Mouse (Mus musculus): ENCODE data around the gene Abhd4. TPM values are rescaled to one million over a fixed set of nuclear protein-coding genes. Genes with fewer than 3 reads are reported as not detected.

The Abhd4 gene
- polyA plus RNA-seq, 1 experiment = 32.9 TPM

- Histone ChIP-seq H3K36me3 (ENCODE audit: control insufficient read depth, insufficient read depth) (no peaks in the 10 kb centered on the region), H3K79me2 (ENCODE audit: control insufficient read depth, insufficient read depth) (no peaks in the 10 kb centered on the region), H3K79me3 (ENCODE audit: low read depth) (no peaks in the 10 kb centered on the region), H3K4me3 (ENCODE audit: insufficient read depth, poor library complexity, severe bottlenecking) (no peak overlapping the region), H3ac (ENCODE audit: control insufficient read depth, insufficient read length, low read depth) (no peak overlapping the region), H3K27me3 (ENCODE audit: control insufficient read depth, insufficient read depth, insufficient read length) (no peaks in the 10 kb centered on the region)
- TF ChIP-seq MYOG (IDR thresholded peaks at IDR 0.05; ENCODE audit: control insufficient read depth, extremely low read depth, insufficient read length) (no peak), MAX (IDR thresholded peaks at IDR 0.05) (no peak), MYOD1 (IDR thresholded peaks at IDR 0.05; ENCODE audit: control insufficient read depth, insufficient read length, low read depth) (no peak), FOSL1 (IDR thresholded peaks at IDR 0.05; ENCODE audit: insufficient read depth, low read length, poor library complexity, severe bottlenecking) (no peak), CEBPB (IDR thresholded peaks at IDR 0.05; ENCODE audit: low read depth) (no peak), USF1 (IDR thresholded peaks at IDR 0.05; ENCODE audit: low read depth) (no peak), CTCF (IDR thresholded peaks at IDR 0.05; ENCODE audit: control insufficient read depth, insufficient read depth, insufficient read length) (no peak)
Observed at GRCm38 (mm10) chr14:54218233-54218632, 35.8 kb upstream of the Abhd4 start.

GRCm38 (mm10) chr14:54218721-54219120 is 35.3 kb upstream of the Abhd4 start:
- Histone ChIP-seq H3K36me3 (ENCODE audit: control insufficient read depth, insufficient read depth) (no peaks in the 10 kb centered on the region), H3ac (ENCODE audit: control insufficient read depth, insufficient read length, low read depth) (no peak overlapping the region), H3K79me3 (ENCODE audit: low read depth) (no peaks in the 10 kb centered on the region), H3K4me3 (ENCODE audit: insufficient read depth, poor library complexity, severe bottlenecking) (no peak overlapping the region), H3K79me2 (ENCODE audit: control insufficient read depth, insufficient read depth) (no peaks in the 10 kb centered on the region), H3K27me3 (ENCODE audit: control insufficient read depth, insufficient read depth, insufficient read length) (no peaks in the 10 kb centered on the region)
- TF ChIP-seq MYOD1 (IDR thresholded peaks at IDR 0.05; ENCODE audit: control insufficient read depth, insufficient read length, low read depth) (no peak), MAX (IDR thresholded peaks at IDR 0.05) (no peak), MYOG (IDR thresholded peaks at IDR 0.05; ENCODE audit: control insufficient read depth, extremely low read depth, insufficient read length) (no peak), FOSL1 (IDR thresholded peaks at IDR 0.05; ENCODE audit: insufficient read depth, low read length, poor library complexity, severe bottlenecking) (no peak), USF1 (IDR thresholded peaks at IDR 0.05; ENCODE audit: low read depth) (no peak), CEBPB (IDR thresholded peaks at IDR 0.05; ENCODE audit: low read depth) (no peak), CTCF (IDR thresholded peaks at IDR 0.05; ENCODE audit: control insufficient read depth, insufficient read depth, insufficient read length) (no peak)

- Histone ChIP-seq H3K4me3 (ENCODE audit: insufficient read depth, poor library complexity, severe bottlenecking) (no peak overlapping the region), H3ac (ENCODE audit: control insufficient read depth, insufficient read length, low read depth) (no peak overlapping the region), H3K36me3 (ENCODE audit: control insufficient read depth, insufficient read depth) (no peaks in the 10 kb centered on the region), H3K27me3 (ENCODE audit: control insufficient read depth, insufficient read depth, insufficient read length) (no peaks in the 10 kb centered on the region), H3K79me3 (ENCODE audit: low read depth) (no peaks in the 10 kb centered on the region), H3K79me2 (ENCODE audit: control insufficient read depth, insufficient read depth) (no peaks in the 10 kb centered on the region)
- TF ChIP-seq MYOG (IDR thresholded peaks at IDR 0.05; ENCODE audit: control insufficient read depth, extremely low read depth, insufficient read length) (no peak), CTCF (IDR thresholded peaks at IDR 0.05; ENCODE audit: control insufficient read depth, insufficient read depth, insufficient read length) (no peak), MAX (IDR thresholded peaks at IDR 0.05) (no peak), FOSL1 (IDR thresholded peaks at IDR 0.05; ENCODE audit: insufficient read depth, low read length, poor library complexity, severe bottlenecking) (no peak), MYOD1 (IDR thresholded peaks at IDR 0.05; ENCODE audit: control insufficient read depth, insufficient read length, low read depth) (no peak), USF1 (IDR thresholded peaks at IDR 0.05; ENCODE audit: low read depth) (no peak), CEBPB (IDR thresholded peaks at IDR 0.05; ENCODE audit: low read depth) (no peak)
Observed at GRCm38 (mm10) chr14:54219256-54219655, 34.7 kb upstream of the Abhd4 start.

- no peaks in the 10 kb centered on the region for H3K27me3 ChIP-seq (ENCODE audit: control insufficient read depth, insufficient read depth, insufficient read length)
- no peak for TF ChIP-seq USF1 (IDR thresholded peaks at IDR 0.05; ENCODE audit: low read depth)
- TF ChIP-seq FOSL1 (IDR thresholded peaks at IDR 0.05; ENCODE audit: insufficient read depth, low read length, poor library complexity, severe bottlenecking) = no peak
- TF ChIP-seq MYOG (IDR thresholded peaks at IDR 0.05; ENCODE audit: control insufficient read depth, extremely low read depth, insufficient read length) = no peak
- TF ChIP-seq MYOD1 (IDR thresholded peaks at IDR 0.05; ENCODE audit: control insufficient read depth, insufficient read length, low read depth) = no peak
- TF ChIP-seq CTCF (IDR thresholded peaks at IDR 0.05; ENCODE audit: control insufficient read depth, insufficient read depth, insufficient read length) = no peak
- no peak for TF ChIP-seq CEBPB (IDR thresholded peaks at IDR 0.05; ENCODE audit: low read depth)
- TF ChIP-seq MAX (IDR thresholded peaks at IDR 0.05) = no peak
- no peaks in the 10 kb centered on the region for H3K79me2 ChIP-seq (ENCODE audit: control insufficient read depth, insufficient read depth)
Observed at GRCm38 (mm10) chr14:54219849-54220248, 34.1 kb upstream of the Abhd4 start.

GRCm38 (mm10) chr14:54220726-54221494 is 33.1 kb upstream of the Abhd4 start:
- Histone ChIP-seq H3K79me2 (ENCODE audit: control insufficient read depth, insufficient read depth) (no peaks in the 10 kb centered on the region), H3K4me3 (ENCODE audit: insufficient read depth, poor library complexity, severe bottlenecking) (no peak overlapping the region), H3K36me3 (ENCODE audit: control insufficient read depth, insufficient read depth) (no peaks in the 10 kb centered on the region), H3ac (ENCODE audit: control insufficient read depth, insufficient read length, low read depth) (no peak overlapping the region), H3K27me3 (ENCODE audit: control insufficient read depth, insufficient read depth, insufficient read length) (no peaks in the 10 kb centered on the region), H3K79me3 (ENCODE audit: low read depth) (no peaks in the 10 kb centered on the region)
- TF ChIP-seq FOSL1 (IDR thresholded peaks at IDR 0.05; ENCODE audit: insufficient read depth, low read length, poor library complexity, severe bottlenecking) = no peak
- no peak for TF ChIP-seq CTCF (IDR thresholded peaks at IDR 0.05; ENCODE audit: control insufficient read depth, insufficient read depth, insufficient read length)
- TF ChIP-seq MAX (IDR thresholded peaks at IDR 0.05) = no peak
- TF ChIP-seq MYOD1 (IDR thresholded peaks at IDR 0.05; ENCODE audit: control insufficient read depth, insufficient read length, low read depth) = no peak
- no peak for TF ChIP-seq USF1 (IDR thresholded peaks at IDR 0.05; ENCODE audit: low read depth)
- no peak for TF ChIP-seq MYOG (IDR thresholded peaks at IDR 0.05; ENCODE audit: control insufficient read depth, extremely low read depth, insufficient read length)
- TF ChIP-seq CEBPB (IDR thresholded peaks at IDR 0.05; ENCODE audit: low read depth) = no peak

More at GRCm38 (mm10) chr14:54219849-54220248, 34.1 kb upstream of the Abhd4 start:
- Histone ChIP-seq H3K4me3 (ENCODE audit: insufficient read depth, poor library complexity, severe bottlenecking) (no peak overlapping the region), H3K36me3 (ENCODE audit: control insufficient read depth, insufficient read depth) (no peaks in the 10 kb centered on the region), H3K79me3 (ENCODE audit: low read depth) (no peaks in the 10 kb centered on the region), H3ac (ENCODE audit: control insufficient read depth, insufficient read length, low read depth) (no peak overlapping the region)

All from C2C12 (cell line).